Mouse (Mus musculus): ENCODE results near the gene Adprhl1.
A peak's percentile ranks its signal among the peaks of the same experiment; 100 is the strongest.

The Adprhl1 gene

DNA sequence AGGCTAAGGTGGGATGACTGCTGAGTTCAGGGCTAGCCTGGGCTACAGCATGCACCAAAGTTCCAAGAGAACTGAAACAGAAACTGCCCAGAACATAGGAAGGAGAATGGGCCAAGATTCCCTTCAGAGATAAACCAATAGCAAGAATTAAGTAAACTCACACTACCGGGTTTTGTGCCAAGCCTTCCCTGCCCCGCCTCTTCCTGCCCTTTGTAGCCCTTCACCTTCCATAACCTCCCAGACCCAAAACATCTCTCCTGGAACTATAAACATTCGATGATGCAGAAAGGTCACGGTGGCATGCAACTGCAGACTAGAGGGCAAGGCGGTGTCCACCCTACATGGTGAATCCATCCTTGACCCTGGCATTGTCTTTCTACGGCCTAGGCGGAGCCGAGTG, 63.7 kb downstream of the Adprhl1 start:
- no peak for DNase-seq

GRCm38 (mm10) chr8:13188857-13189256, 65.1 kb downstream of the Adprhl1 start:
- DNase-seq = no peak

GRCm38 (mm10) chr8:13188052-13188555, 65.9 kb downstream of the Adprhl1 start:
- peak; percentile 22 for DNase-seq

DNA sequence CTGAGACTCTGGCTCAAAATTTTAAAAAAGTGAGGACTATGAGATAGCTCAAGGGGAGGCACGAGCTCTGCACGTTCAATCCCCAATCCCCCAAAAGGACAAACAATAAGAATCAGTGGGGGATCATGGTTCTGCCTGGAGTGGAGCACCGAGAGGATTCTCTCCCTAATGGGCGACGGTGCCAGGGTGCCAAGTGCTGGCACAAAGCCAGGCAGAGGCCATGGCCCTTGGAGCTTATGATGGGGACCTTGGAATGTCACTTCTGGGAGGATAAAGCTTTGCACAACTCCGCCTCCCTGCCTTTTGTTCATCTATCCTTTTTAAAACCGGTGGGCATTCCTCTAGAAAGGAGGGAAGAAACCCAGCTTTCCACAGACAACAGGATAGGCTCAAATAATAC, 66.3 kb downstream of the Adprhl1 start:
- DNase-seq = no peak

- DNase-seq = no peak
Observed at GRCm38 (mm10) chr8:13187229-13187628, 66.7 kb downstream of the Adprhl1 start.

- DNase-seq = no peak
Observed at GRCm38 (mm10) chr8:13186819-13187218, 67.1 kb downstream of the Adprhl1 start.

GRCm38 (mm10) chr8:13181691-13181976, 72.3 kb downstream of the Adprhl1 start:
- no peak for DNase-seq

DNA sequence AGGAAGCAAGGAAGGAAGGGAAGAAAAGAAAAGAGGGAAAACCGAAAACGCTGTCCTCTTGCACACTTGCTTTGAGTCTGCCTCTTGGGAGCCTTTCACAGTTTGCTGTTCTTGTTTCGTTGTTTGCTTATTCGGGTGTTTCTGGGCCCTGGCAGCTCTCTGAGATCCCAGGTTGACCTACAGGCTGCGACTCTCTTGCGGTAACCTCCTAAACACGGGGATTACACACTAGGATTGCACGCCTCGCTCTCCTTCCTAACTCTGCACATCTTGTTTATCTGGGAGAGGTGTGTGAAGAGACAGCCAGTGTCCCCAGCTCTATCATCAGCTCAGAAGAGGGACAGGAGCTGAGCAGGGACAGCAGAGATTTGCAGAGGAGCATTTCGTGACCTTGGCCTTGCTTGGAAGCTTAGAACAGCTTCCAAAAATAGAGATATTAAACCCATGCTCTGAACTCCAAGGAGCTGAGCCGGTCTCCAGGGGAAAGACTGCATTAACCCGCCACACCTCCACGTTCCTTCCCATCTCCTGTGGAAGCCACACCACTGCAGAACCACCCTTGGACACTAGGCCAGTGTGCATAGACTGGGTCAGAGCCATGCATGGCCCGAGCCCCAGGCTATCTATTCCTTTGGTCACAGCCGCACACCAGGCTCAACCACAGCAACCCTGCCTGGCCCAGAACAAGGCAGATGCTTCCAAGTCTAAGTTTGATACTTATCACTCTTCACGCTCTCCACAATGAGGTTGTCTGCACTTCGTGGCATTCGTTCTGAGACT, 72.9 kb downstream of the Adprhl1 start:
- DNase-seq = no peak

- DNase-seq = no peak
Observed at GRCm38 (mm10) chr8:13180408-13180807, 73.6 kb downstream of the Adprhl1 start.

- no peak for DNase-seq
Observed at GRCm38 (mm10) chr8:13179948-13180347, 74.0 kb downstream of the Adprhl1 start.

DNA sequence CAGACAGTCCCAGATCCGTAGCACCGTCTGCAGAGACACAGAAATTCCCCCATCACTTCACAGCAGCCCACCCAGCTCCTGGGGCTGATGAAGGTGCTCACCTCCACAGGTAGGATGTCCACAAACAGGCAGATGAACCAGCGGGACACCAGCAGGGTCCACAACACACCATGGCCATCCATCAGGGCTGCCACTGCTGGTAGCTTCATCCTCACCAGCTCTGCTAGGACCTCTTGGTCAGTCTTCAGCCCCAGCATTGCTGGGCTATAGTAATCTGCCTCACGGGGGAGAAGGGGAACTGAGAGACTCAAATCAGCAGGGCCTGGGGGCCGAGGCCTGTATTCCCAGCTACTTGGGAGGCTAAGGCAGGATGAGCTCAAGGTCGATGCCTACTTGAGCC, 74.5 kb downstream of the Adprhl1 start:
- no peak for DNase-seq

- no peak for DNase-seq
Observed at GRCm38 (mm10) chr8:13178137-13178536, 75.8 kb downstream of the Adprhl1 start.

DNA sequence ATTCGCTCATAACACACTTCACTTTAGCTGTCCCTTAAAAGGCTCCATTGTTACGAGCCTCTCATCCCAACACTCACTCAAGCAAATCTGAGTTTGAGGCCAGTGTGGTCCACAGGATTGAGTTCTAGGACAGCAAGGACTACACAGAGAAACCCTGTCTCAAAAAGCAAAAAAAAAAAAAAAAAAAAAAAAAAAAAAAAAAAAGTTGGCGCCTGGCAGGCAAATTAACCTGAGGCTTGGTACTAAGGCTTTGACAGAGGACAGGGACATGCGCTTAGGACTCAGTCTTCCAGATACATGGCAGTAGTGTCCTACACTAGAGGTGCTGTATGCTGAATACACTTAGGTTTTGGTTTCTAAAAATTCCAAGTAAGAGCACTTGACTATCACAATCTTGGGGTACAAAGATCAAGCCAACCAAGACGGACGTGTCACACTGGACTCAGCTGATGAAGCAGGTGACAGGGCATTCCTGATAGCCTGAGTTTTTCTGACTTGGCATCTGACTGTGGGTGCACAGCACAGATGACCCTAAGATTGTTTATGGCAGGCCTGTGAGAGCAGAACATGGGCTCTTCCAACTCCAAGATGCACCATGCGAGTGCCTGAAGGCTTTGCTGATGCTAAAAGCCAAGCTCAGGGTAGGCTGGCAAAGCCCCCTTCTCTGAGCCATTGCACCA, 76.6 kb downstream of the Adprhl1 start:
- no peak for DNase-seq

DNA sequence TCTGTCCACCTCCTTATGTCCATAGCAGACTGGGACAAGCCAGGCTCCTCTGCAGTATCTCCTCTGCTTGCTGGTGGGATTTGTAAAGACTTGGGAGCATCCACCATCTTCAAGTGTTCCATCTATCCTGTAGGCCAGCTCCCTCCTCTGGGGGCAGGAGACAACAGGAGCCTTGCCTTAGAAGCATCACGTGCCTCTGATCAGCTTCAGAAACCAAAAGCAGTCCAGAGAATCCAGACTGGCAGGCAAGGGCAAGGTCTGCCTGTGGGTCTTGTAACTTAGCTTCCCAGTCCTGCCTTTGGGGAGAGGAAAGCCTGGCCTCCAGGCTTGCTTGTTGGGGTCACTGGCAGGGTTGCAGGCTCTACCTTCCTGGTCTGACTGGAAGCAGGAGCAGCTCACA, 78.3 kb downstream of the Adprhl1 start:
- DNase-seq = no peak

GRCm38 (mm10) chr8:13174811-13175210, 79.2 kb downstream of the Adprhl1 start:
- no peak for DNase-seq

DNA sequence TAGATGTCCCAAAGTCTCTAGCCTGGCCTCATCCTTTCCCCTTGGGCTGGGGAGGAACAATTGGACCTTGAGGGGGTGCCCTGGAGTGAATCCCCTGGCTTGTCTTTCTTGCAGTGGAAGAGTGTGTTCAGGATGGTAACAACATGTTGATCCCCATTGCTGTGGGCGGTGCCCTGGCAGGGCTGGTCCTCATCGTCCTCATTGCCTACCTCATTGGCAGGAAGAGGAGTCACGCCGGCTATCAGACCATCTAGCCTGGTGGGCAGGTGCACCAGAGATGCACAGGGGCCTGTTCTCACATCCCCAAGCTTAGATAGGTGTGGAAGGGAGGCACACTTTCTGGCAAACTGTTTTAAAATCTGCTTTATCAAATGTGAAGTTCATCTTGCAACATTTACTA, 79.7 kb downstream of the Adprhl1 start:
- DNase-seq = no peak

All from retina, postnatal 1 day (tissue).